Mouse (Mus musculus): ENCODE results near the gene Dcst1.

The Dcst1 gene

DNA sequence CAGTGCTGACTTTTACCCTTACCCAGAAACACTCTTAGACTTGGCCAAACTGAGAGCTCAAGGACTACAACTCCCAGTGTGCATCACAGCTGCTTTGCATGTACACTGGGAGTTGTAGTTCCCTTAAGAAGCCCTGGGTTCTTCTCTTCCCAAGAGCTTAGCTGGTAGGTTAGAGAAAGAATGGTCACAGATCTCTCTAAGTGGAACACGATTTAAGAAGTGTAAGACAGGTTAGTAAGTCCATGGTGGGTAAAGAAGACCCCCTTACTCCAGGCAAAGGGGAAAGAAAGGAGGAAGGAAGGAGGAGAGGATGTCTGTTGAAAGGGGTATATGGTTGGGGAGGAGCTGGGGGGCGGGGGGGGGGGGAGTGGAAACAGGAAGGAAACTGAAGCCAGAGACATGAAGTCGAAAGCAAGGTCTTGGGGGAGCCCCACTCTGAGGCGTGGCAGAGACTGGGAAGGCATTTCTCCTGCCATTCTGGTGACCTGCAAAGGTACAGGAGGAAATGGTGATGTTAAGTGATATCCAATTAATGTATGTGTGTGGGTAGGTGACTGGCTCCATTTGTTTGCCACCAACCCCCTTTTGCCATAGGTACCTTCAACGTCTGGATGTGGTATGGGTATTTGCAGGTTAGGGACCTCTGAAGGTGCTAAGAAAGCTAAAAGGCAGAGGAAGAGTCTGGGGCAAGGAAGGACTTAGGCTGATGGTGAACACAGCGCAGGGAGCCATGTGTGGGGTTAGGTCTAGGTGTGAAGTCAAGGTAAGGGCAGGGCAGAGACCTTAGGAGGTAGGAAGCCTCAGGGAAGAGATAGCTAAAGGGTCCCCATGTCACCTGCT lies 24.1 kb upstream of the Dcst1 start:
- peak; percentile 46 for DNase-seq (ENCODE audit: low read depth, low spot score)

GRCm38 (mm10) chr3:89388134-89388881 lies 23.3 kb upstream of the Dcst1 start:
- no peak for DNase-seq (ENCODE audit: low read depth, low spot score)

DNA sequence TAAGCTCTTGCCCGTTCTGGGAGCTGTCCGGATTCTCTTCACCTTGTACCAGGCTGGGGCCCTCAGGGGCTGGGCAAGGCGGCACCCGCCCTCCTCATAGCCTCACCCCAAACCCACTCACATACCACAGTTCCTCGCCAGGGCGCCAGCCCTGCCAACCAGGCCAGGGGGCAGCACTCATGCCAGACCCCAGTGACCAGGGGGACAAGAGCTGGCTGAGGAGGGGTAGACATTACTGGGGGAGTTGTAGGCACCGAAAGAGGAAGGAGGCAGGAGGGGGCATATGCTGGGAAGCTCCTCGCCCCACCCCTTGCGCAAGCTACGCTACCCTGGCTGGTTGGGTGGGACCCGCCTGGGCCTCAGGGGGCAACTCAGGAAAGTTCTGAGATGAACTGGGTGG lies 22.6 kb upstream of the Dcst1 start:
- DNase-seq (ENCODE audit: low read depth, low spot score), result no peak

DNA sequence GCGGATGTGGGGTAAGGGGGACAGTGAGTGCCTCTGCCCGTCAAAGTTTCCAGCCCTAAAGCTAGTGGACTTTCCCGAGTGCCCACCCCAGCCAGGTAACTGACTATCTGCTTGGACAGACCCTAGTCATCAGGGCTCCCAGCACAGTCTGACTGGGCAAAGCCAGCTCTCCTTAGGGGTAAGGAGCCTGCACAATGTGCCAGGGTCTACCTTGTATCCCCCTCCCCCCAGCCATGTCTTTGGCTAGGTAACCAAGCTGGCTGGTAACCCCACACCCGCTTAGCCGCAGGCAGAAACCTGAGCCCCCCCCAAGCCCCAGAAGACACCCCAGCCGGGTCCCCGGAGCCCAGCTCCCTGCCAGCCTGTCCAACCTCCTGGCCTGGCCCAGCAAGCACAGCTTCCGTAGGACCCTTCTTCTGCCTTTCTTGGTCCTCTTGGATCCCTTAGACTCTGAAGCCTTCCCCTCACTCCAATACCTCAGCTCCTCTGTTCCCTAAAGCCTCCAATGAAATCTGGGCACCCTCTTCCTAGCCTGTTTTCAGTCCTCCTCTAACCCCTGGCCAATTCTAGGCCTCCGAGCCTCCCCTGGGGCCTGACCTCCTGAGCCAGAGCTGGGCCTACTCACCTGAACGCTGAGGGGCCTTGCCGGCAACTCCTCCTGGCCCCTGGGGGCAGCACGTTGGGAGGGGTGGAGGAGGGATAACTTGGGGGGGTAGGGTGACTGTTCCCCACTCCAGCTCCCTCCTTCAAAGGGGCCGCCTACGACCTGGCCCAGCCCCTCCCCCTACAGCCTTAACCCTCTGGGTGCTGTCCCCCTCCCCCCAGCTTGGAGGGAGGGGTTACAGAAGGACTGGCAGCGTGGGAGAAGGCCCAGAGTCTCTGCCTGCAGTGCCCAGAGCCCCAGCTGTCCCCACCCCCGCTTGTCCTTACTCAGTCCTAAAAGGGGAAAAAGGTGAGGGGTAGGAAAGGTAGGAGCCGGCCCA lies 21.7 kb upstream of the Dcst1 start:
- DNase-seq (ENCODE audit: low read depth, low spot score), result no peak

GRCm38 (mm10) chr3:89385451-89385850 lies 20.4 kb upstream of the Dcst1 start:
- no peak for DNase-seq (ENCODE audit: low read depth, low spot score)

DNA sequence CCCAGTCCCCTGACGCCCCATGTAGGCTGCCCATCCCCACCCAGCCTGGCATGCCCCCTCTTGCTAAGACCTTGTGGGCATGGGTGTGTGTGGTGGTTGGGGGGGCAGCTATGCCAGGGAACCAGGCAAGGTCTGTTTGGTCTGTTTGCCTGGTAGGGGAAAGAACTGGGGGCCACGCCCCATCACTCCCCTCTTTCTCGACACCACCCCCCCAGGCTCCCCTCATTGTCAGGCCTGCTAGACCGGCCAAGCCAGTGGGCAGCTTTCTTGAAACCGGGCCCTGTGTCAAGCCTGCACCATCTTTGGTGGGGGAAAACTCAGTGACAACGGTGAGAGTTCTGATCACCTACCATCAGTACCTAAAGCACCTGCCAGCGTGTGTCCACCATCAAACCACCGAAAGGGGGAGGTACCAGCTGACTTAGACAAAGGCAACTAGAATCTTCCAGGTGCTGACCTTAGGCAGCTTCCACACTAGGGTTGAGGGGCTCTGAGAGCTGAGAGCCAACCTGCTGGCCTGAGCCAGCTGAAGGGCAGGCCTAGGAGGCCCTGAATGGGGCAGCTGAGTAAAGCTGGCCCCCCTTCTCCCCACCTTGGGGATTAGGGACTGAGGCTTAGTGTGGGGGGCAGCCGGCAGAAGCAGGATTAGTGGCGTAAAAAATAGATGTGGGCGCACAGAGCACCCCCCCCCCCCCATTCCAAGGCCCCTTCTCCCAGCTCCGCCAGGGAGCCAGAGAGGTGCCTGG lies 19.5 kb upstream of the Dcst1 start:
- no peak for DNase-seq (ENCODE audit: low read depth, low spot score)

DNA sequence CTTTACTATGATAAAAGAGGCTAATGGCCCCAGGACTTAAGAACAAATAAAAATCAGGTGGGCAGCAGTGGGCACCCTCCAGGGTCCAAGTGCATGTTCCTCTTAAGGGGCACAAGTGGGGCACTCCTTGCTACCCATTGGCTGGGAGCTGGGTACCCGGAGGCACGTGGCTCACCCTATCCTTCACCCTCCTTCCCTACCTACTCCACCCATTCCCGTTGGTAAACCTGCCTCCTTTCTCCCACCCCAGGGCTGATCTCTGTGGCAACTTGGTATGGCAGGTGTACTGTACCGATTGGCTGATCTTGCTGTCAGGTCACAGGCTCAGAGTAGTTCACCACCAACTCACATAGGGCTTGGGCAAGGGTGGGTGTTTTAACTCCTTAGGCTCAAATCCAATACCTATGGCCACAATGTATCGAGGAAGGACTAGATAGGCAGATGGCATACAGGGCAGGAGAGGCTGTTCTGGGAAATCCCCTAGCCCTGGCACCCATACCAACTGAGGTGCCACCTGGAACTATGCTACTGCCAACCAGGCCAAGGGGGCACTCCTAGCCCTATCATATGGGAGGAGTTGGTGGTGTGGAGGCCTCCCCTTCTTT lies 18.7 kb upstream of the Dcst1 start:
- DNase-seq (ENCODE audit: low read depth, low spot score), result no peak

GRCm38 (mm10) chr3:89382950-89383349 lies 17.9 kb upstream of the Dcst1 start:
- DNase-seq (ENCODE audit: low read depth, low spot score), result no peak

GRCm38 (mm10) chr3:89382033-89382882 lies 17.2 kb upstream of the Dcst1 start:
- no peak for DNase-seq (ENCODE audit: low read depth, low spot score)

DNA sequence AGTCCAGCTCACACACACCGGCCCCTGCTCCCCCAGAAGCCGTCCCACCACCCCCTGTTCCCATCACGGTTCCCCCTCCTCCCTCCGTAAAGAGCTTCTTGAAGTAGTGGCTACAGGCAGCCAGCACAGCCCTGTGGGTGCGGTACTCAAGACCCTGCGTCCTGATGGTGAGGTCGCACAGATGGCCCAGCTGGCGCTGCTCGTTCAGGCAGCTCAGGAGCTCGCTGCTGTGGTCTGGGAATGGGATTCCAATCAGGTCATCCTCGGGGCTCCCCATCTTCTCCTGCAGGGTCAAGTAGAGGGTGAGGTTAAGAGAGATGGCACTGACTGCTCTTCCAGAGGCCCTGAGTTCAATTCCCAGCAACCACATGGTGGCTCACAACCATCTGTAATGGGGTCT lies 16.2 kb upstream of the Dcst1 start:
- DNase-seq (ENCODE audit: low read depth, low spot score), result no peak

DNA sequence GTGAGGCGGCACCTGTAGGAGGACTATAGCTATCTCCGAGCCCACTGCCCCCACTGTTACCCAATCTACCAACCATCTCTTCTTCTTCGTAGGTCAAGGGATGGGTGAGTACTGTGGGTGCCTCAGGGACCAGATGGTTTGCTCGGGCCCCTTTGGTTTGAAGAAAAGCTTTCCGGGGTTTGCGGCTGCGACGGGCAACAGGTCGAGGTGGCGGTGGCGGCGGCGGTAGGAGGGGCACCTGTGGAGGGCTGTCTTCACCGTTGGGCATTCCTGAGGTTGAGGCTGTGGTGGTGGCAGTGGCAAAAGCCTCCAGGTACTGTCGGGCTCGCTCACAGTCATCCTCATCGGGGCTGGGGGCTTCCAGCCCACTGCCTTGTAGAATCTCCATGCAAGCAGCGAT lies 15.7 kb upstream of the Dcst1 start:
- no peak for DNase-seq (ENCODE audit: low read depth, low spot score)

GRCm38 (mm10) chr3:89380291-89380690 lies 15.2 kb upstream of the Dcst1 start:
- no peak for DNase-seq (ENCODE audit: low read depth, low spot score)

DNA sequence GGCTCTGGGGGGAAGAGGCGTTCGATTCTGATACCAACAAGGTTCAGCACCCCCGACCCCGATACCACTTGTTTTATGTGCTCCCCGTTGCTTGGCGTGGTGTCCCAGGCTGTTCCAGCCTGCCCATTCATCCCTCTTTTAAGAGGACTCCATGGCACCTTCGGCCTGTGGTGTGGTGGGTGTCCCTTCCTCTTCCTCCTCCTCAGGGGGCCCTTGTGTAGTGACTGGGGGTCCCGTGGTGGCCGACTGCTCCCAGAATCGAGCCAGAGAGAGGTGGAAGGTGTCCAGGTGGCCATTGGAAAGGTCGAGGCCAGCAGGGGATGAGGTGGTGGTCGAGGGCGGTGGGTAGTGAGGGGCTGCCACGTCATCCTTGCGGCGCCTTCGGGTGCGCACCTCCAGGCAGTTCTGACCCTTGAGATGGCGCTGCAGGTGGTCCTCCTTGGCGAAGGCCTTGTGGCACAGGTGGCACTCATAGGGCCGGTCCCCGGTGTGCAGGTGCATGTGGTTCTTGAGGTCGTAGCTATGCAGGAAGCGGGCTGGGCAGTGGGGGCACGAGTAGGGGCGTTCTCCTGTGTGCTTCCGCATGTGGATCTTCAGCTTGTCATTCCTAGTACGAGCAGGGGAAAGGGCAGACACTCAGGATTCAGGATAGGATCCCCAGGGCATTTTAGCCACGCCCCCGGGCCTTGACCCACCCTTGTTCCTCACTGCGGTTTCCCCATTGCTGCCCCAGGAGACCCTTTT lies 14.5 kb upstream of the Dcst1 start:
- no peak for DNase-seq (ENCODE audit: low read depth, low spot score)

GRCm38 (mm10) chr3:89378394-89379067 lies 13.5 kb upstream of the Dcst1 start:
- DNase-seq (ENCODE audit: low read depth, low spot score), result peak; percentile 85

DNA sequence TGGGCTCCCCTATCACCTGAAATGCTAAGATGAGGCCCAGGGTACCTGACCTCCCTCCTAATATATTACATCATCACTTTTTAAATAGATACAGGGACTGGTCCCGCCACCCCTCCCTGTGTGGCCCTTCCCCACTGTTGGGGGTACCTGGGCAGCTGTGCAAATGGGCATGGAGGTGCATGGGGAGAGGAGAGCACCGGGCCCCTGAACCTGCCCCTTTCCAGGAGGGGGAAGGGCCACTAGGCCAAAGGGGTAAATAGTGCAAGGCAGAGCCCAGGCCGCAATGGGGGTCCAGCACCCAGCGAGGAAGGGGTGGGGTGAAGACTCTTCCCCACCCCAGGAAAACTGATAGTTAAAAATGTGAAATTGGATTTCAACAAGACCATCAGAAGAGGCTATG lies 12.8 kb upstream of the Dcst1 start:
- DNase-seq (ENCODE audit: low read depth, low spot score), result no peak

DNA sequence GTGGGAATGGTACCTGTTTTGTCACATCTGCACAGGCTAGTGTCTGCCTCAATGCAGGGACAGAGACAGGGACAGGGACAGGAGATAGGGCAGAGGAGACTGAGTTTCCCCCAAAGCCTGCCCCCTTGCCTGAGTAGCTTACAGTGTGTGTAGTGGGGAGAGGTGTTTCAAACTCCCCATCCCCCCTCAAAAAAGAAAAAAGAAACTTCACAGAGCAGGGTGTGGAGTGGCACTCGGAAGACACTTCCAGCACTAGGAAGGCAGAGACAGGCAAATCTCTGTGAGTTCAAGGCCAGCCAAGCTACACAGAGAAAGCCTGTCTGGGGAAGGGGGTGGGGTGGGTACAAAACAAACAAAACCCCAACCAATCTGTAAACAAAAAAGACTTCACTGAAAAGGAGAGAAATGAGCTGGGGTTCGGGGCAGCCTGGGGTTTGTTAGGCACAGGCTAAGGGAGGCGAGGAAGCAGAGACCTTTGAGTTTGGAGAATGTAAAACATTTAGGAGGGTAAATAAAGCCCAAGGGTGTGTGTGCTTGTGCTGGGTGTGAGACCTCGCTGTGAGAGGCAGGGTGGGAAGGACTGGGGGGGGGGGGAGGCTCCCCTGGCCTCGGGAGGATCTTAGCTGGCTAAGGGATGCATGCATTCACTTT lies 8.7 kb upstream of the Dcst1 start:
- no peak for DNase-seq (ENCODE audit: low read depth, low spot score)

DNA sequence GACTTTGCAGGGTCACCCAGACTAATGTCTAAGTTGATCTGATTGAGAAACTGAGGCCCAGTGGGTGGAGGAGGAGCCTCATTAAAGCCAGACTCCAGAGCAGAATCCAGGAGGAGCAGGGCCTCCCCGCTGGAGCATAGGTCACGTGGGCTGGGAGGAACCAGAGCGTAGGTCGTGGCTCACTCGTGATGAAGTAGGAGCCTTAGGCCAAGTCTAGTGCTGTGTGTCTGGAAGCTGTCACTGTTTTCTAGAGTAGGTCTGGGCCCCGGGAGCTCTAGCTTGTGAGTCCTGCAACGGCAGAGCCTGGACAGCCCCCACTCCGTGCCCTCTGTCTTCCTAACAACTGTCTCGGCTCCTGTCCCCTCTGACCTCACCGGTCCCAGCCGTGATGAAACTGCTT lies 2.3 kb upstream of the Dcst1 start:
- DNase-seq (ENCODE audit: low read depth, low spot score), result no peak

Measured in 3T3-L1 (cell line).